Mouse (Mus musculus) inflammation-experienced regulatory T-cells, adult 6 months (primary cell): ENCODE results near the gene Ren1. TPM values are rescaled to one million over a fixed set of nuclear protein-coding genes. Genes with fewer than 3 reads are reported as not detected.

ENCODE experiments used
- polyA plus RNA-seq, 3 experiments: library from polyadenylated mRNA; unstranded; fragments of 100-300 nt; shearing (Covaris generic); gene quantifications; one replicate each; pipeline ENCODE4 v1.2.1; 2017

The Ren1 gene
- polyA plus RNA-seq, 3 experiments from 2014 or later, result not detected

Other genes starting within 250 kb of the Ren1 start
- 10 to 100 TPM; 20.8 to 26.0 (median 23.6) TPM for gene Ppp1r15b, start 219.4 kb upstream of the Ren1 start, polyA plus RNA-seq
- gene Plekha6, start 186.3 kb upstream of the Ren1 start, polyA plus RNA-seq, result under 1 TPM in 1 of 3 experiments, not detected in 2; 0.25 TPM
- not detected for gene Golt1a, start 40.7 kb upstream of the Ren1 start, polyA plus RNA-seq
- gene Kiss1, start 28.6 kb upstream of the Ren1 start, polyA plus RNA-seq, result not detected
- gene Etnk2, start 13.1 kb downstream of the Ren1 start, polyA plus RNA-seq, result not detected
- not detected for gene Sox13, start 73.9 kb downstream of the Ren1 start, polyA plus RNA-seq